Mouse (Mus musculus): ENCODE results near the gene Lcn5.
A peak's percentile ranks its signal among the peaks of the same experiment; 100 is the strongest.
"Not testable (repeated sequence)": the region's sequence is repeated elsewhere in the genome, so short reads cannot be mapped to it uniquely, and the experiment has no call there.

Lcn5 gene

DNA sequence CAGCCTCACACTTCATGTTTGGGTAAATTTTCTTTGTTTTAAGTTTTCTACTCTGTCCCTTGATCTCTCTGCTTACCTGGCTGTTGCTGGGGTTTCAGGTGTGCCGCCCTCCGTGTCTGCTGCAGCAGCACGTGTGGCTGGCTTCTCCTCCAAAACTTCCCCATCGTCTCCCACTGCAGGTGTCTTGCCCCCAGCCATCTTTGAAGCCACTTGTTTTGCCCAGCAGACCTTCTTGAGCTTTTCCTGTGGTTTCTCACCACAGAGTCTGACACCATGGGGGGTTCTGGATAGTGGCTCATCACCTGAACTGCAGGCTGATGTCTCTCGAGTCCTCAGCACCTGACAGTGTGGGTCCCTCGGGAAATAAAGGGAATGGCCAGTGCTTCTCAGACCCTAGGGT lies 21.8 kb downstream of the Lcn5 start:
- no peak for DNase-seq (ENCODE audit: low read depth)

DNA sequence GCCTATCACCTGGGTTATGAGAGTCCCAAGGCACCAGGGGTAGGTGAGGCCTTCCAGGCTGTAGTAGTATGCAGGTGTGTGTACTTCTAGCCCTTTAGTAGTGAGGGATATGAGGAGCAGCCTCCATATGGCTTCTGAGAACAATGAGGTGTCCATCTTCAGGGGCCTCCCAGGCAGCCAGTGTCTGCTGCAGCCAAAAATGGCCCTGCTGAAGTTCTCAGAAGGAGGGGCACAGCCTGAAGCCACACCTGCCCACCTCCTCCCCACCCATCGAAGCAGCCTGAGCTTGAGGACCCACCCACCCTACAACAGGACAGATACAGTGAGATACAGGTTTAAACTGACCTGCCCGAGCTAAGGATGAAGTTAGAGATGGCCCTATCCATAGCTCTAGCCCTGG lies 24.7 kb downstream of the Lcn5 start, which contains the start of gene Lcn10:
Gene Lcn10 (plus strand): TSS at position 301 of the 400 bp plus-strand sequence.
- DNase-seq (ENCODE audit: low read depth), result no peak

DNA sequence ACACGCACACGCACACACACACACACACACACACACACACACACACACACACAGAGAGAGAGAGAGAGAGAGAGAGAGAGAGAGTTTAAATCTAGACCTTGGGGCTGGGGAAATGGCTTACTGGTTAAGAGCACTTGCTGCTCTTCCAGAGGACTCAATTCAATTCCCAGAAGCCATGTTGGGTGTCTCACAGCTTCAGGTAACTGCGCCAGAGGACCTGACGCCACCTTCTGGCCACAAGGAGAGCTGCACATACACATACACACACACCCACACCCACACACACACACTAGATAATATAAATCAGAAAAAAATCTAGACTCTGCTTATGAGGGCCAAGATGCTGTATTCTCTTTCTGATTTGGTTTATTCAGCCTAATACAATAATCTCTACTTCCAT lies 29.2 kb downstream of the Lcn5 start:
- DNase-seq (ENCODE audit: low read depth), result no peak

DNA sequence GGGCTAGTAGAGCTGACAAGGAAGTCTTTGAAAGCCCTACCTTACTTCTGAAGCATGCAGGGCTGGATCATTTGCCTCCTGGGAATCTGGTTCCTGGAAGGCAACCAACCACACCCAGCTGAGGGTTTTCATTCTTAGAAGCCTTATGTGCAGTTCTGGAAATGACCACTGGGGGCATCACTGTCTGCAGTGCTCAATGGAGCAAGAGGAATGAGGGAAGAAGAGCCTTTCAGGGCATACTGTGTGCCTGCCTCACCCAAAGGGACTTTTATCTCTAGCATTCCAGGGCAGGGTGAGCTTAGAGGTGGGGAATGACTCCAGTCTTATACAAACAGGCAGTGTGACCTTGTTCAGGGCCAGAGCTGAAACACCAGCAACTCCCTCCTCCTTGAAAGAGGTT lies 36.9 kb downstream of the Lcn5 start:
- DNase-seq (ENCODE audit: low read depth), result peak; percentile 71

DNA sequence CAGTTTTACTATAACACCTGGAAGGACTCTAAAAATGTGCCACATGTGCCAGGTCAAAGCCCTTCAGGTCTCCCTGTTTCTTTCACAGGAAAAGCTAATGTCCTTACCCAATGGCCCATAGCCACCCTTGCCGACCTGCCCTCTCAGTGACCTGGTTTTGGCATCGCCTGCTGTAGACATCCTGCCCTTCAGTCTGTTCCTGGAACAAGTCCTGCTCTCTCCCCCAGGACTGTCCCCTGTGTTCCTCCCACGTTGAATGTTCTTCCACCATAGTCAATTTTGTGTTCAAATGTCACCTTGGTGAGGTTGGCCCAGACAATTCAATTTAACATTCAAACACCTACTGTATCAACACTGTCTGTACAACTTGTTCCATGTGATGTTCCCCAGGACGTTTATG lies 39.2 kb downstream of the Lcn5 start:
- no peak for DNase-seq (ENCODE audit: low read depth)

DNA sequence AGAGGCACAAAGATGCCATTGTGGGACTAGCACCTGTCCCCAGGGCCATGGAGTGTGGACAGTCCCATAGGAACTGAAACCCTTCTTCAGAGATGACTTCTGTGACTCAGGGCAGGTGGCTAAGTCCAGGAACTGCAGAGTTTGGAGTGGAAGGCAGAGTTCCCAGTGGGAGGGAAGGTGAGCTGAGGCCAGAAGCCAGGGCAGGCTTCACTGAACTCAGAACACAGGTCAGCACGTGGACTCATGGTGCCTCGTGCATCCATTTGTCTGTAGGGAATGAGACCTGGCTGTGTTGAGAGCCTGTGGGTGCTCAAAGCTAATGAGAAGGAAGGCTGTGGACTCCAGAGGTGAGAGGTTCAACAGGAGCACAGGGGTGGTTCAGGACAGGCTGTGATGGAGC lies 40.9 kb downstream of the Lcn5 start:
- DNase-seq (ENCODE audit: low read depth), result no peak

DNA sequence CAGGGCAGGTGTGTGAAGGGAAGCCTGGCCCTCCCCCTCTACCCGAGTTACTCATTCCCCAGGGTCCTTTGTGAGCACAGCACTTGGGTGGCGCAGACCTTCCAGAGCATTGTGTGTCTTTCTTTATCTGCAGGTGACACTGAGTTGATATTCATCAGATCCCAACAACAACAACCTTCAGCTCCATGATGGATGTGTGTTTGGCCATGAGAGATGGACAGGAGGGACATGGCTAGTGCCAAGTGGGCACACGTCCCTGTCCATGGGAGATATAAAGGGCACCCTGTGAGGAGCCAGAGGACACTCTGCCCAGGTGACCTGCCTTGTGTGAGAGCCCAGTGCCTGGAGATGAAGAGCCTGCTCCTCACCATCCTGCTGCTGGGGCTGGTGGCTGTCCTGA lies 42.0 kb downstream of the Lcn5 start, which contains the start of gene Obp2a:
Gene Obp2a (plus strand): TSS at position 301 of the 400 bp plus-strand sequence.
- DNase-seq (ENCODE audit: low read depth), result not testable (repeated sequence)

DNA sequence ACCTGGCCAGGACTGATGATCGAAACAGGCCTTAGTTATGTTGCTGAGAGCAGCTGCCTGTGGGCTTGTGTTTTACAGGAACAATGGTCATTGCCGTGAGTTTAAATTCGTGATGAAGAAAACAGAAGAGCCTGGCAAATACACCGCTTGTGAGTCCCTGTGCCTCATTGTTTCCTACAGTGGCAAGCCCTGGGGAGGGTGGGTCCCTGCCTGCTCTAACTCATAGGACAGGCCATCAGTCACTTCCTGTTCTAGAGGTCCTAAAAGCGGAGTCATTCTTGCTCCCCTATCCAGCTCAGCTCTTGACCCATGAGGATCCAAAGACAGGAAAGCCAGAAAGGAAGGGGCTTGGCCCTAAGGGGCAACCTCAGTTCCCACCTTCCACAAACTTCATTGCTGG lies 43.2 kb downstream of the Lcn5 start:
- no peak for DNase-seq (ENCODE audit: low read depth)

DNA sequence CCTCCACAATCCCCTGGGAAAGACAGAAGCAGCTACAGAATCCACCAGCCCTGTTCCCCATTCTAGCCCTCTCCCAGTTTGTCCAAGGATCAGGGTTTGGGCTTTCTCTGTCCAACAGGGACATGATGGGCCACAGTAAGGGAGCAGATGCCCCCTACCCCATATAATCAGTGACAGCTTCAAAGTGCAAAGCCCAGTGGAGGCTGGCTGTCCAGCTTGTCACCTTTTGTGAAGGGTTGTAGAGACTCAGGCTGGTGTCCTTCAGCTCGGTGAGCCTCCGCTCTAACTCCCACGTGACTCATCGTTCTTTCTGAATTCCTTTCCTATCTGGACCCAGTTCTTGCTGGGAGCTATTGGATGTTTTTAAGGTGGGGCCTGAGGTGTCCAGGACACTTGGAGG lies 46.0 kb downstream of the Lcn5 start:
- DNase-seq (ENCODE audit: low read depth), result no peak

DNA sequence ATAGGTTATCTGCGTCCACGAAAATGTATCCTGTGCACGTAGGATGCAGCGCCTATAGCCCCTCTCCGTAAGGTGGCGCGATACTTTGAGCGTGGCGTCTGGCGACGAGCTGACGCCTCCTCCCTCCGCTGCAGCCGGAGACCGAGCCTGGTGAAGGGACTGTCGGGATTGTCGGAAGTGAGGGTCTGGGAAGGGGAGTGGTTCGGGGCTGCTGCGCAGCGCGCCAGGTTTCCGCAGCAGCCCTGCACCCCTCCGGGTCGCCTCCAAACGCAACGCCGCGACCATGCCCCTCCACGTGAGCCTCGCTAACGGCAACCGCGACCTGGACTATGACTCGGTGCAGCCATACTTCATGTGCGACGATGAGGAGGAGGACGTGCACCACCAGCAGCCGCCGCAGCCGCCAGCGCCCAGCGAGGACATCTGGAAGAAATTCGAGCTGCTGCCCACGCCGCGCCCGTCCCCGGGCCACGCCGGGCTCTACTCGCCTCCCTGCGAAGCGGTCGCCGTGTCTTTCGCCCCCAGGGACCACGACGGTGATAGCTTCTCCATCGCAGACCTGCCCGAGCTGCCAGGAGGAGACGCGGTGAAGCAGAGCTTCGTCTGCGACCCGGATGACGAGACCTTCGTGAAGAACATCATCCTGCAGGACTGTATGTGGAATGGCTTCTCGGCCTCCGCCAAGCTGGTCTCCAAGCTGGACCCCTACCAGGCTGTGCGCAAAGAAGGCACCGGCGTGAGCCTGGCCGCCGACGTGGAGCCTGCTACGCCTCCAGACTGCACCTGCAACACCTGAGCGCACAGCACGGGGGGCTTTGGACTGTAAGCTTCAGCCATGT lies 49.1 kb downstream of the Lcn5 start, which contains the start of gene Bmyc:
Gene Bmyc (plus strand): TSS at position 97 of the 839 bp plus-strand sequence.
- DNase-seq (ENCODE audit: low read depth), result peak; percentile 80

DNA sequence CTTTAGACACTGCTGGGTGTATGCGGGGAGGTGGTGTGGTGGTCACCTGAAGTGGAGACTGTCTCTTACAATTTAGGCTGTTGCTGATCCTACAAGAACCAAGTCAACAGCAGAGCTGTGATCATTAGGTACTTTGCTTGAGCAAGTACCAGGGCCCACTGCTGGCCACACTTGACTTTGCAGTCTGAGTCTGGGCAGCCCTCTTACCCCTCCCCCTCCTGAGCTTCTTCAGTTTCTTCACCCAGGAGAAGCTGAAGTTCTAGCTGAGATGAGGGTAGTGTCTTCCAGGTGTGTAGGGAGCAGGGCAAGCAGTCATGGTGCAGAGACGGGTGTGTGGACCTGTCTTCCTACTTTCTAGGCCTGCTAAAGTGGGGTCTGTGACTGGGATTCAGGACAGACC lies 50.4 kb downstream of the Lcn5 start:
- DNase-seq (ENCODE audit: low read depth), result peak; percentile 40

DNA sequence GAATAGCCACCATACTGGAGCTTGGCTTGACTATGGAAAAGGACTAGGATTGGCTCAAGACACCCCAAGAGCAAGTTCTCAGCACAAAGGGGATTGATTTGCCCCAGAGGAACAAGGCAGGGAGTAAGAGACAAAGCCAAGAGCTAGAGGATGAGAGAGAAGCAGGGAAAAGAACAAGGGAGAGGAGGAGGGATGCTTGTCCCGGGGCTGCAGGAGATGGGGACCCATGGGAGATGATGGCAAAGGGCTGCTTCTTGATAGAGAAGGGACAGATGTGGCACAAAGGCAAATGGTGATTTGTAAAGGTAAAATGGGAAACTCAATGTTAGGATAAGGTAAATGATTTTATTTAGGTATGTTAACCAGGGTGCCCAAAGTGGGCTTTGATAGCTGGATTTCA lies 51.3 kb downstream of the Lcn5 start:
- not testable (repeated sequence) for DNase-seq (ENCODE audit: low read depth)

DNA sequence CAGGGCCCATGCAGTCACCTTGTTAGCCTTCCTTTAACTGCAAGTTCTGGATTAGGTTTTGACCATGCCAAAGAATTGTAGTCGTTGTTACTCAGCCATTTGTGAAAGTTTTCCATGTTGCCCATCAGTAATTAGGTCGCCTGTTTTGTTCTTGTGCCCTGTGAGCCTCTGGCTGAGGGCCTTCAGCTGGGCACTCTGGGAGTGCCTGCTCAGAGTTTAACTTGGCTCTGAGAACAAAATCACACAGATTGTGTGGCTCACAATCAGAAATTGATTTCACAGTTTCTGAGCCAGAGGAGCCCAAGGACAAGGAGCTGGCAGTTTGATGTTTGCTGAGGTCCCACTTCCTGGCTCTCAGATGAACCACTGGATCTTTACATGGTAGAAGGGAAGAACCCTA lies 52.0 kb downstream of the Lcn5 start:
- not testable (repeated sequence) for DNase-seq (ENCODE audit: low read depth)
